Mouse (Mus musculus) thymus, postnatal 14 days (tissue): Measurements from ENCODE around the gene Lgals9.

Experiments
- DNase-seq: peaks from one replicate; pipeline ENCODE4 v3.0.0; 2021

The Lgals9 gene

DNA sequence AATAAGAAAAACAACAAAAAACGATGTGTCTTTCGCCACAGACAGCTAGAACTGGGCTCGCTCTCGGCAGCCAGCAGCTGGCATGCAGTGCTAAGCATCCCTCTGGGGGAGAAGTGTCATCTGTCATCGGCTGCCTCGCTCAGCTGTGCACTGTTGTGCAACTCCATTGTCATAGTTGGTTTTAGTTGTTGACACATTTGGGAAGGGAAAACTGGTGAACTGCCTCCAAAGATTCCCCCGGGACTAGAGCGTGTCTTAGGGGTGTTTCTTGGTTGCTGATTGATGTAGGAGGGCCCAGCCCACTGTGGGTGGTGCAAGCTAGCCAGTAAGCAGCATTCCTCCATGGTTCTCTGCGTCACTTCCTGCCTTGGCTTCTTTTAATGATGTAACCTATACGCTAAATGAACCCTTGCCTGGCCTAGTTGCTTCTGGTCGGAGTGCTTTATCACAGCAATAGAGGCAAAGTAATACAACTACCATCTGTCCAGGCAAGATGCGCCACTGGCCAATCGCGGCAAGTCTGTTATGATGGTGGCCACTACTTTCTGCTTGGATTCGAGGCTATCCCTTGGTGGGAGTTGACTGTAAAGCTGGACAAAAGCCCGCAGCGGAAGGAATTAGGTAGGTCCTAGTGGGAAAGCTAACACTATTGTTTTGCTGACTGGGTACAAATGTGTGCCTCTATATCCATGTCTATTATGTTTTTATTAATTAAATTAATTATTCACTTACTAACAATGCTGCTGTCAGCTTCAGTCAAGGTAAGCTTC lies 11.2 kb downstream of the Lgals9 start:
- DNase-seq = peak; percentile 54

DNA sequence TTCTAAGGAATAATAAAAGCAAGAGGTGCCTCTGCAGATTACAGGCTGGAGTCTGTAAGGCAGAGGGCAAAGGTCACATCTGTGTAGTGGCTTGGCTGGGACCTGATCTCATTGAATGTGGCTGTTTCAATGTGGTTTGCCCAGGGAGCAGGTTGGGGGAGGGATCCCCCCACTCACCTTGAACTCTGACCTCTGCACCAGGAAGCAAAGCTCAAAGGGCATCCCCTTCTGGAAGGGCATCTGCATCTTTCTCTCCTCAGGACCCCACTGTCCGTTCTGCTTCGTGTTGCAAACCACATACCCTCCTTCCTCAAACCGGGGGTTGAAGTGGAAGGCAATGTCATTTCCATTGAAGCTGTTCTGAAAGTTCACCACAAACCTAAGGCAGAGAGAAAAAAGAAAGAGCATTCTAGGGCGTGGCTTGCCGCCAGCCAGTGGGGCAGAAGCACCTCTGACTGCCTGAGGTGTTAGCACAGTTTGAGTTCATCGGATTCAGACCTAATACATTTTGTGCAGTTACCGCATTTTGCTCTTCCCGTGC lies 11.9 kb downstream of the Lgals9 start:
- DNase-seq = peak; percentile 67

GRCm38 (mm10) chr11:78972328-78972727 lies 12.4 kb downstream of the Lgals9 start:
- peak; percentile 43 for DNase-seq

- DNase-seq = no peak
These were observed 13.0 kb downstream of the Lgals9 start for GRCm38 (mm10) chr11:78971746-78972145.

DNA sequence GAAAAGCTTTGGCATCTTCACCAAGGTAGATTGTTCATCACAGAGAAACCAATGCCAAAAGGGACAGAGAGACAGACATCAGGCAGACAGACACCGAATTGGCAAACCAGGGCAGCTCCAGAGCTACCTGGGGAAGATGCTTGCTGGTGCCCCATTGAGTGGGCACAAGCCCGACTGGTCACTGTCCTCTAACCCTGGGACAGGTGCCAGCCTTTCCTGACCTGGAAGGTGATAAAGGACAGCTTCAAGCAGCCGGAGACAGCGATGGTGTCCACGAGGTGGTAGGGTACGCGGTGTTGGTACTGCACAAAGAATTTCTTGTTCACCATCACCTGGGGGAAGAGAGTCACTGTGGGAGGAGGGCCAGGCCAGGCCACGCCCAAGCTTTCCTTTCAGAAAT lies 13.7 kb downstream of the Lgals9 start:
- no peak for DNase-seq

GRCm38 (mm10) chr11:78968121-78968520 lies 16.6 kb downstream of the Lgals9 start:
- no peak for DNase-seq

GRCm38 (mm10) chr11:78967371-78967770 lies 17.4 kb downstream of the Lgals9 start:
- peak; percentile 78 for DNase-seq

- DNase-seq = no peak
These were observed 23.5 kb downstream of the Lgals9 start for GRCm38 (mm10) chr11:78961221-78961620.

DNA sequence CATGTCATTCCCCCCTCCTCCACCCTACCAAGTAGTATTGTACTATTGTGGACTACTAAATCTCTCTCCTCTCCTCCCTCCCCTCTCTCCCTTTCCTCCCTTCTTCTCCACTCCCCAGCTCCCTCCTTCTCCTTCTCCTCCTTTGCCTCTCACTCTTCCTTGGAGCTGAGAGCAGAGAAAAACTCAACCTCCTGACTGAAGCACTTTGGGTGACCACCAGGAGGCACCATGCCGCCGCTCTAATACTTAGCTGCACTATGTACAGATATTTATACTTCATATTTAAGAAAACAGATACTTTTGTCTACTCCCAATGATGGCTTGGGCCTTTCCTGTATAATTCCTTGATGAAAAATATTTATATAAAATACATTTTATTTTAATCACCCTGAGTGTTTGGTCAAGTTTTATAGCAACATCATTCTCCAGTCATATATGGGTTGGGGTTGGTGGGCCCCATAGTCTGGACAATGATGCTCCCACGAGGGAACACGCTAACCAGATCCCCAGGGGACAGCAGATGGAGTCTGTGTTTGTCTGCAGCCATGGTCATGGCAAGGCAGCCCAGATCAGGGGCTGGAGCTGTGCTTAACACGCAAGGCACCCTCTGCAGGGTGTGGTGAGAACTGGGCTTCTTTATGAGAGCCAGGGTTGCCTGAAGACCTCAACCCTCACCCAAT lies 24.8 kb downstream of the Lgals9 start:
- peak; percentile 64 for DNase-seq

- no peak for DNase-seq
These were observed 25.4 kb downstream of the Lgals9 start for GRCm38 (mm10) chr11:78959367-78959766.

DNA sequence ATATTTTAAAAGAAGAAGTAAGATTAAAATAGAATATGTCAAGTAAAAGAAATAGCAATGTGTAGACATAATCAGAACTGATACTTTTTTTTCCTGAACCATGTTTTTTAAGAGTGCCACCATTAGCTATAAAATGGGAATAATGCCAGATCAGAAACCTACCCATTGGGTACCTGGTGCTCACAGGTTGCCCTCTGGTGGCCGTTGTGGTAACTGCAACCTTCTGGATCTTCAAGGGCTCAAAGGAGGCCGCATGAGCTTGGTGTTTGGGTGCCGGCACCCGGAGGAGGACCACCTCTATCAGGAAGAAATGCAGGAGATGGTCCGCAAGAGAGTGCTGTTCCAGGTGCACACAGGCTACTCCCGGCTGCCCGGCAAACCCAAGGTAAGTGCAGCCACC lies 28.5 kb downstream of the Lgals9 start:
- DNase-seq = peak; percentile 87

DNA sequence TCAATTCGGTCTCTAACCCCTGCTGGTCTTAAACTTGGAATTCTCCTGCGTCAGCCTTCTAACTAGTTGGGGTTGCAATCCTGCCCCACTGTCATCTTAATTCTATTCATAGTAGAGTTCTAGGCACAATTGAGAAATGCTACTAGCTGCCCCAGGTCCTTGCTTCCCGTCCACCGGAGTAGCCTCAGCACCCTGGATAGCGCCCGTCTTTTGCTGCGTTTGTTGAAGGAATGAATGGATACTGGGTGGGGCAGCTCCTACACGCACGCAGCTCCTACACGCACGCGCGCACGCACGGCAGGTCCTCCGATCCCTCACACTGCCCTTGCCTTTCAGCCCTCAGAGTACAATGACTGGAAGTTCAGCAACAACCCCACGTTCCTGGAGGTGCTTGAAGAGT lies 32.3 kb downstream of the Lgals9 start:
- peak; percentile 32 for DNase-seq

- no peak for DNase-seq
These were observed 34.4 kb downstream of the Lgals9 start for GRCm38 (mm10) chr11:78950365-78950764.

DNA sequence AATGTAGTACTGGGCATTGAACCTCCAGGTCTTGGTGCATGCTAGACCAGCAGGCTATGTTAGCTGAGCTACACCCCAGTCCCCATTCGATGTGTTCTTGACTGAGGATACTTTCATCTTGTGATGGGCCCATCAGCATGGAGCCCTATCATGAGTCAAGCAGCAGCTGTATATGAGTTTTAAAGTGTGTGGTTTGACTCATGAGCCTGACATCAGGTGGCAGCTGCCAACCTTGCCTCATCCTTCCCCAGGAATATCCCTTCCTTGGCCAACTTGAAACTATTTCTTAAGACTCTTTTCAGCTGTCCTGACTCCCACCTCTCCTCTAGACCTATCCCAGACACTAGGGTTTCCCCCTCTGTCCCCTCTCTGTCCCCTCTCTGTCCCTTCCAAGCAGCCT lies 41.7 kb downstream of the Lgals9 start:
- no peak for DNase-seq

DNA sequence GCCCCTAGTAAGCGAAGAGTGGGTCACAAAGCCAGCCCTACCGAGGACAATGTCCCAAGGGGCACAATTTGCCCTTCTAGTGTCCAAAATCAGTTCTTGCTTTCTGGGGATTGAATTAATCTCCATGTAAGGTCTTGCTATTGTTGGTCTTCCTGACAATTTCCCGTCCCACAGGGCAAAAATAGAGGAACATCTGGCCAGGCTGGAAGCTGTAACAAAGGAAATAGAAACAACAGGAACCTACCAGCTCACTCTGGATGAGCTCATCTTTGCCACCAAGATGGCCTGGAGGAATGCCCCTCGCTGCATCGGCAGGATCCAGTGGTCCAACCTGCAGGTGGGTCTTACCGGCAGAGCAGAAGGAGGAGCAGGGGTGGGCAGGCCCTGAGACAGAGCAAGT lies 49.6 kb downstream of the Lgals9 start:
- no peak for DNase-seq

DNA sequence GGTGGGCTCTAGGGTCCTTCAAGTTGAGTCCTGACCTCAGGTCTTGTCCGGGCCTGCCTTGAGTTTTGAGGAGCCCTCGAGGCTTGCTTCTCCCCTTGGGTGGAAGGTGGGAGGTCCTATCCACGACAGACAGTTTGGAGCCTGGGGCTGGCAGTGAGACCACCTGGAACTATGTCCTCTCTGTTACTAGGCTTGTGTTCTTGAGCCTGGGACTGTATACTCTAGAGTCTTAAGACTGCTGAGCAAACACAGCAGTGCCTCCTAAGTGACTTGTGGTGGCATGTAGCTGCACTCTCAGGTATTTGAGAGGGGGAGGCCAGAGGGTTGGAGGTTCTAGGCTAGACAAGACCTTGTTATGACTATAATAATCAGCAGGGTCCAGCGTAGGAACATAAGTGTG lies 50.0 kb downstream of the Lgals9 start:
- DNase-seq = no peak

DNA sequence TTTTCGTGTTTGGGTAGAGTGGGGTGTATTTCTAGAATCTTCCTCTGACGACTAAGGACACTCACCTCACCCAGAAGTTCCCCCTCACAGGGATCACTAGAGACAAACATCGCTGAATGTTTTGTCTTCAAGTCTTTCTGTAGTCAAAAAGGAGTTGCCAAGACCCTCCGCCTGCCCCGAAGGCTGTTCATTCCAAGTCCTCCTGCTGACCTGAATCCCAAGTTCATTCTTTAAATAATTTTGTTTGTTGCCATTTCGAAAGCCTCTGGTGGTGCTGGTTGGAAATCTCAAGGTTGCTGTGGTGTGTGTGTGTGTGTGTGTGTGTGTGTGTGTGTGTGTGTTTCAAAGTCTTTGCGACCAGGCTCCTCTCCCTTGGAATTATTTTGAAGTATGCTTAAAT lies 50.4 kb downstream of the Lgals9 start:
- DNase-seq = no peak

DNA sequence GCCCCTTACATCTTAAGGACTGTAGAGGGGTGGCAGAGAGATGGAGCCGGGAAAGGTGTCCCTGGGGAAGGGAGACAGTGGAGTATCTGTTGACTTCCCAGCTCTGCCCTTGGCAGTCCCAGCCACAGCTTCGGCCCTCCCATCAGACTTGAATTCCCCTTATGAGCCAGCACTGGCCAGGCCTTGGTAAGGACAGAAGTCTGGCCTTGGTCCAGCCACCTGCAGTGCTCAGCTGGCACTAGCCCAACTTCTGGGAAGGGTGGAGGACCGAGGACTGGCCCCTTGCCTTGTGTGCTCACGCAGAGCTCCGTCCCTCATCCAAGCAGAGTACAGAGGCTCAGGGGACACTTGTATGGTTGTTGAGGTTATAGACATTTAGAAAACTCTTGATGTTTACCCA lies 55.4 kb downstream of the Lgals9 start:
- no peak for DNase-seq

DNA sequence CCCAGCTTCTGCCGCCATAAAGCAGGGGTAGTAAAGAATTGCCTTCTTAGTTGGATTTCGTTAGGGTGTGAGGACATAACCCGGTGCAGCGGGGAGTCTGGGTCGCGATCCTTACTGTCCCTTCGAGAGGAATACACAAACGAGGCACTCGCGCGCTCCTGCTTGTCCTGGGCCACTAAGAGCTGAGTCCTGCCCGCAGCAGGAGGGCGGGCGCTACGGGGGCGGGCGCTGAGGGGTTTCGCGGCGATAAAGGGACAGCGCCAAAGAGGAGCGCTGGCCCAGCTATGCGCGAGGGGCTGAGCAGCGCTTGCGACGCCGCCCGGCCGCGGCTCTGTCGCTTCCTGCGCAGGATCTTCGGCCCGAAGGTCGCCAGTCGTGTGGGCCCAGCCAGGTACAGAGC lies 59.8 kb downstream of the Lgals9 start:
- peak; percentile 11 for DNase-seq

DNA sequence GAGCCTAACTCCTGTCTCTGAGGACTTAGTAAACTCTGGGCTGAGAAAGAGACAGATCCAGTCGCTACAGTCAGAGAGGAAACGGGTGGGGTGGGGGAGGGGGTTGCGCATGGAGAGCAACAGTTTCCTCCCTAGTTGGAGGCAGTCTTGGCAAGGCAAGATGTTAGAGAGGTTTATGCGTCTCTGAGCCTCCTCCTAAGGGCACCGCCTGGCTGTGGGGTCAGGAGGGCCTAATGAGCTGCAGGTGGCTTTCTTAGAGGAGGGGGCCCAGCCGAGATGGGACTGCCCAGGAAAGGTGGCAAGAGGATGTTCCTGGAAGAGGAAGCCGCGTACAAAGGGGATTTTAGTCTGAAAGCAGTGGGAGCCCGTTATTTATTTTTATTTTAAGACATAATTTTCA lies 60.6 kb downstream of the Lgals9 start:
- DNase-seq = peak; percentile 8

GRCm38 (mm10) chr11:78922678-78923407 lies 61.9 kb downstream of the Lgals9 start:
- DNase-seq = peak; percentile 54

GRCm38 (mm10) chr11:78920411-78920939 lies 64.3 kb downstream of the Lgals9 start, which contains the start of gene Nos2:
TSS of gene Nos2 (plus strand) at chr11:78920787.
- DNase-seq = no peak

DNA sequence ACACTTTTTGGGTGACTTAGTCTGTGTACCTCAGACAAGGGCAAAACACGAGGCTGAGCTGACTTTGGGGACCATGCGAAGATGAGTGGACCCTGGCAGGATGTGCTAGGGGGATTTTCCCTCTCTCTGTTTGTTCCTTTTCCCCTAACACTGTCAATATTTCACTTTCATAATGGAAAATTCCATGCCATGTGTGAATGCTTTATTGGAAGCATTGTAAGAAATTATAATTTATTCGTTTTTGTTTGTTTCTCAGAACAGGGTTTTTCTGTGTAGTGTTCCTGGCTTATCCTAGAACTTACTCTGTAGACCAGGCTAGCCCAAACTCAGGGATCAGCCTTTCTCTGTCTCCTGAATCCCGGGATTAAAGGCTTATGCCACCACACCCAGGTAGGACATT lies 65.0 kb downstream of the Lgals9 start:
- DNase-seq = no peak
